Mouse (Mus musculus) forebrain, embryonic 12.5 days (tissue): ENCODE data around the gene Neurod1. TPM values are rescaled to one million over a fixed set of nuclear protein-coding genes. Genes with fewer than 3 reads are reported as not detected.

Source experiments
- ATAC-seq: fragments of 200-750 bp; cut with Nextera tagmentation; 2 replicates; pipeline ENCODE4 v1.8.0; 2017; ENCODE audit warnings: moderate TSS enrichment; ENCODE audit not compliant: low FRiP score
- H3K27ac ChIP-seq: fragments of 300-500 bp; sonication (generic); 2 replicates; pipeline ENCODE4 v1.5.1; 2016; ENCODE audit warnings: mild to moderate bottlenecking
- H3K27me3 ChIP-seq: fragments of 300-500 bp; sonication (generic); 2 replicates; pipeline ENCODE4 v1.6.1; 2016; ENCODE audit warnings: mild to moderate bottlenecking
- H3K36me3 ChIP-seq: fragments of 300-500 bp; sonication (generic); replicated peaks from 2 replicates; pipeline ENCODE4 v1.6.1; 2016; ENCODE audit warnings: mild to moderate bottlenecking
- H3K4me1 ChIP-seq: fragments of 300-500 bp; sonication (generic); 2 replicates; pipeline ENCODE4 v1.6.1; 2016
- H3K4me2 ChIP-seq: fragments of 300-500 bp; sonication (generic); 2 replicates; pipeline ENCODE4 v1.6.1; 2016; ENCODE audit warnings: mild to moderate bottlenecking, moderate library complexity
- H3K4me3 ChIP-seq: fragments of 300-500 bp; sonication (generic); replicated peaks from 2 replicates; pipeline ENCODE4 v1.5.1; 2016; ENCODE audit warnings: mild to moderate bottlenecking
- H3K9ac ChIP-seq: fragments of 300-500 bp; sonication (generic); 2 replicates; pipeline ENCODE4 v1.6.1; 2016; ENCODE audit warnings: mild to moderate bottlenecking
- H3K9me3 ChIP-seq: fragments of 300-500 bp; sonication (generic); 2 replicates; pipeline ENCODE4 v1.6.1; 2016
- WGBS: fragments of 180-500 bp; shearing (Covaris S2); methylation state at CpG from one replicate; pipeline ENCODE4 v1.1.7; 2016; 5-methylcytosine and 5-hydroxymethylcytosine counted together
- polyA plus RNA-seq: library from polyadenylated mRNA; unstranded; fragments of >200 nt; fragmentation: Nextera tagmentation; extraction: Ambion mirVana; gene quantifications from 2 replicates; pipeline ENCODE4 v1.2.1, GENCODE M21; 2016

The Neurod1 gene
- polyA plus RNA-seq: 44.3 and 46.8 TPM in 2 replicates

DNA sequence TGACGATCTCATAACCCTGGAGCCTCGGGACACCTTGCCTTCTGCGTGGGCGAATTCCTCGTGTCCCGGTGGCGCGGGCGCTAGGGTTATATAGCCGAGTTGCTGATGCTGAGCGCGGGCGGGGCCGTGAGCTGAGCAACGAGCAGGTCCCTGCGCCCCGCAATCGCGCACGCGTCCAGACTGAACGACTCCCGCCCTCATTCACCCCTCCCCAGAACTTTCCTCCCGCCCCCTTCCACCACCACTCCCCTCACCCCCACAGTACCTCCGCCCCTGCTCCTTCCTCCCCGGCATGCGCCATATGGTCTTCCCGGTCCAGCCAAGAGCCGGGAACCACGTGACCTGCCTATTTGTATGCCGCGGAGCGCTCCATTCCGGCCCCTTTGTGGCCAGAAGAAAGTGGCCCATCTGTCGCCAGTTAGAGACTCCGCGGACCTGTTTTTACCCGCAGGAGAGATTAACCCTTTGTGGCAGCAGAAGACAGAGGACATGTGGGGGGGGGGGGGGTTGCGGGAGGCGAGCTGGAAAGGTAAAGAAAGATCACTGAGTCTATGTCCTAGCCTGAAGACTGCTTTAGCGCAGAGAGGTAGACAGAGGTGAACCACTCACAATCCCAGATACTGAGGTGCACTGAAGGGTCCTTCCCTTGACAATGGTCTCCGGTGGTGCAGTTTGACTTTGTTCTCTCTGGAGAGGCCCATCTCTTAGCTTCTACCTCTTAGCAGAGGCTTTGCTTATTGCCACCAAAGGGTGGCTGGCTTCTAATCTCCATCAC is at the start of gene Neurod1, which contains the start of gene Cerkl:
Gene Neurod1, minus strand, starts transcription at position 177 of the 775 bp plus-strand sequence.
Gene Cerkl, minus strand, starts transcription at position 211 of the 775 bp plus-strand sequence.
- Histone ChIP-seq H3K27me3 (peaks cover 74% of the 10 kb centered on the region), H3K36me3 (no peaks in the 10 kb centered on the region), H3K9ac (peak within 1 kb of the TSS; percentile 60), H3K4me2 (peak within 1 kb of the TSS; percentile 63), H3K4me3 (peak within 1 kb of the TSS; percentile 42), H3K4me1 (peaks cover 60% of the 10 kb centered on the region), H3K9me3 (no peaks in the 10 kb centered on the region), H3K27ac (peak within 1 kb of the TSS; percentile 78)
- ATAC-seq: peak; percentile 91
- WGBS: under 1% methylated on average over 42 of the region's 42 CpGs

DNA sequence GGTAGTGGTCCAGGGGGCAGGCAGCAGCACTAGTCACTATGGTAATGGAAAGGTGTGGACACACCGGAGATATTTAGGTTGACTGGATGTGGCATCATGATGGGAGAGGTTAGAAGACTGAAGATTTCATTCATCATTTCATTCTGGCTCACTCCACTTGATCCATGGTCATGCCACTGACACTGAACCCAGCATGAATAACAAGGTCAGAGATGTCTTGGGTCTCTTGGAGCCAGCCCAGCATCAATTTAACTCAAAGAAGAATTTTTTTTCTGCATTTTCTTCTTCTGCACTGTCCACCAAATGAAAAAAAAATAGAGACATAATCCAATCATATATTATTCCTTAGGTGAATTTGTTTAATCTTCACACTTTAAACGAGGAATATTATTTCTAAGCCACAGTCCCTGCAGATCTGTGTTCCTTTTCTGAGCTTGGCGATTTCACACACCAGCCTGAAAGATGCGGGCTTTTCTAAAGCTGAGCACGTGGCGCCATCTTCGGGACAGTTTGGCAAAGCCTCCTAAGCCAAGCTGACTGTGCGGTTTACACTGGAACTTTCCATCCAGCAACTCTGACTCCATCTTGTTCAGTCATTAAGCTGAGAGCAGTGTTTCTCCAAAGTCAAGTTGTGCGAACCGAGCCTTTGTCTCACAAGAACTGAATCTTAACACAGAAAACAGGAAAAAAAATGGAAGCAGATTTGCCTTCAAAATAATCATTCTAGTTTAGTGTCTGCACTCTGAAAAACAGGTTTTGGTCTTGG is 42.6 kb upstream of the Neurod1 start:
- ATAC-seq: peak; percentile 79
- no peak overlapping the region for H3K9ac ChIP-seq
- WGBS: 24% methylated on average over 10 of the region's 10 CpGs
- no peaks in the 10 kb centered on the region for H3K4me1 ChIP-seq
- H3K4me2 ChIP-seq: no peak overlapping the region
- no peaks in the 10 kb centered on the region for H3K36me3 ChIP-seq
- no peak overlapping the region for H3K27ac ChIP-seq
- no peaks in the 10 kb centered on the region for H3K9me3 ChIP-seq
- no peak overlapping the region for H3K4me3 ChIP-seq
- H3K27me3 ChIP-seq: peaks cover 10% of the 10 kb centered on the region; the same call in 1 of the 2 replicates

DNA sequence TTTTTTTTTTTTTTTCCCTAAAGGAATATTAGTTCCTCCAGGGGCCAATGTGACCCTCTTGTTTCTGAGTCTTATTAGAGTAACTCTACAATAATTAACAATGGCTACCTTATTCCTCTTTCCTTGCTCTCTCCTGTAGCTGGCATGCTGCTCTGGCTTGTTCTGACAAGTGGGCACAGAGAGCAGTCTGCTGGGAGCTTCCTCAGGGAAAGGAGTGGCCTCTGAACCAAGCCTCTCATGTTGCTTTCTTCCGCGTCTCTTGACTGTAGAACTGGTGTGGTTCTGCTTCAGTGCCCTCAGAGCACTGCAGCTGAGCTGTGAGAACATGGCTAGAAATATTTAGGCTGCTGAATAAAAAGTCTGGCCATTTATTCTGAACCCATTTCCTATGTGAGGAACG is 28.6 kb upstream of the Neurod1 start:
- H3K36me3 ChIP-seq: no peaks in the 10 kb centered on the region
- H3K27ac ChIP-seq: no peak overlapping the region
- H3K9me3 ChIP-seq: no peaks in the 10 kb centered on the region
- no peak overlapping the region for H3K9ac ChIP-seq
- no peaks in the 10 kb centered on the region for H3K27me3 ChIP-seq
- no peaks in the 10 kb centered on the region for H3K4me1 ChIP-seq
- no peak overlapping the region for H3K4me3 ChIP-seq
- ATAC-seq: no peak
- 61% methylated on average over 3 of the region's 3 CpGs for WGBS
- H3K4me2 ChIP-seq: no peak overlapping the region

DNA sequence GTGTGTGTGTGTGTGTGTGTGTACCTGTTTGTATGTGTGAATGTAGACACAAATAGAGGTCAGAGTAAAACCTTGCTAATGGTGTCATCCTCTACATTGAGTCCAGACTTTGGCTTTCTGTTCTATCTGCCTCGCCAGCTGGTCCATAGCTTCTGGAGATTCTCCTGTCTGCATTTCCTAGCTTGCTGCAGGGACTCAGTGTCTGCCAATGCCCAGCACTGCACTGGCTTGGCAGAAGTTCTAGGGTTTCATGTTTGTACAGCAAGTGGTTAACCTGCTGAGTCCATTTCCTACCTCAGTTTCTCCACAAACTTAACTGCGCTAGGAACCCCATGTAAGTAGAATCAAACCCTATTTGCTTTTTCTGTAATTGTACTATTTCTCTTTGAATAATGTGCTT is 26.0 kb upstream of the Neurod1 start:
- H3K27ac ChIP-seq: no peak overlapping the region
- no peak overlapping the region for H3K4me2 ChIP-seq
- no peaks in the 10 kb centered on the region for H3K36me3 ChIP-seq
- no peaks in the 10 kb centered on the region for H3K27me3 ChIP-seq
- H3K9ac ChIP-seq: no peak overlapping the region
- WGBS: 91% methylated on average over 2 of the region's 2 CpGs
- ATAC-seq: no peak
- H3K9me3 ChIP-seq: no peaks in the 10 kb centered on the region
- H3K4me1 ChIP-seq: no peaks in the 10 kb centered on the region
- H3K4me3 ChIP-seq: no peak overlapping the region

DNA sequence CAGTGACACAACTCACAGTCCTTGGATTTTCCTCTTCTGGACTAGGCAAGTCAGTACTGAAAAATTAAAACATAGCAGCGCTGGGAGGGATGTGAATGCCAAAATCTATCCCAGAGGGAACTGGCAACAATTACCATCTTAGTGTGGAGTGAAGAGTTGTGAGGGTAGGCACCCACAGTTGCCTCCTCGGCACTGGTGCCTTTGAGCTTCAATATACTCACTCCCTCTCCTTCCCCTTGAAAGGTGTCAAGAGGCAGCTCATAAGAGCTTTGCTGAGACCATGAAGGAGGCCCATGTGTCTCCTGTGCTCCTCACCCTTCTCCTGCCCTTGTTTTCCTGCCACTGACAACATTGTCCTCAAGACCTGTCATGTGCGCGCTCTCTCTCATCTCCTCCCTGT is 5.9 kb upstream of the Neurod1 start:
- Histone ChIP-seq H3K4me3 (no peak overlapping the region), H3K27me3 (peaks cover 61% of the 10 kb centered on the region), H3K27ac (no peak overlapping the region), H3K4me1 (peaks cover 32% of the 10 kb centered on the region), H3K9ac (no peak overlapping the region), H3K9me3 (no peaks in the 10 kb centered on the region), H3K4me2 (no peak overlapping the region), H3K36me3 (no peaks in the 10 kb centered on the region)
- WGBS: 87% methylated on average over 4 of the region's 4 CpGs
- ATAC-seq: no peak

GRCm38 (mm10) chr2:79461861-79462260 is 5.3 kb upstream of the Neurod1 start:
- H3K4me1 ChIP-seq: peaks cover 37% of the 10 kb centered on the region
- ATAC-seq: no peak
- H3K9ac ChIP-seq: no peak overlapping the region
- 71% methylated on average over 2 of the region's 2 CpGs for WGBS
- no peaks in the 10 kb centered on the region for H3K9me3 ChIP-seq
- no peaks in the 10 kb centered on the region for H3K36me3 ChIP-seq
- H3K4me2 ChIP-seq: no peak overlapping the region
- no peak overlapping the region for H3K27ac ChIP-seq
- H3K27me3 ChIP-seq: peaks cover 66% of the 10 kb centered on the region
- no peak overlapping the region for H3K4me3 ChIP-seq

GRCm38 (mm10) chr2:79460586-79460985 is 4.0 kb upstream of the Neurod1 start:
- Histone ChIP-seq H3K36me3 (no peaks in the 10 kb centered on the region), H3K4me2 (no peak overlapping the region), H3K9ac (no peak overlapping the region), H3K9me3 (no peaks in the 10 kb centered on the region), H3K4me3 (no peak overlapping the region), H3K27ac (peak overlapping the region; percentile 86), H3K27me3 (peaks cover 78% of the 10 kb centered on the region), H3K4me1 (peaks cover 42% of the 10 kb centered on the region)
- no peak for ATAC-seq
- 2% methylated on average over 2 of the region's 2 CpGs for WGBS

- Histone ChIP-seq H3K27me3 (peaks cover 82% of the 10 kb centered on the region), H3K27ac (peak overlapping the region; percentile 86), H3K36me3 (no peaks in the 10 kb centered on the region), H3K4me2 (peak overlapping the region; percentile 45), H3K4me3 (peak overlapping the region; percentile 19; the same call in 1 of the 2 replicates), H3K9ac (no peak overlapping the region), H3K9me3 (no peaks in the 10 kb centered on the region), H3K4me1 (peaks cover 46% of the 10 kb centered on the region)
- 4% methylated on average over 14 of the region's 14 CpGs for WGBS
- no peak for ATAC-seq
These were observed 3.6 kb upstream of the Neurod1 start for GRCm38 (mm10) chr2:79460107-79460506.

GRCm38 (mm10) chr2:79459061-79460045 is 2.8 kb upstream of the Neurod1 start:
- peak overlapping the region; percentile 45 for H3K4me2 ChIP-seq
- under 1% methylated on average over 44 of the region's 44 CpGs for whole genome bisulfite sequencing
- peak overlapping the region; percentile 33; the same call in 1 of the 2 replicates for H3K9ac ChIP-seq
- no peaks in the 10 kb centered on the region for H3K36me3 ChIP-seq
- H3K4me3 ChIP-seq: peak overlapping the region; percentile 19
- peak overlapping the region; percentile 86 for H3K27ac ChIP-seq
- peaks cover 88% of the 10 kb centered on the region for H3K27me3 ChIP-seq
- peaks cover 53% of the 10 kb centered on the region for H3K4me1 ChIP-seq
- no peak for ATAC-seq
- no peaks in the 10 kb centered on the region for H3K9me3 ChIP-seq

DNA sequence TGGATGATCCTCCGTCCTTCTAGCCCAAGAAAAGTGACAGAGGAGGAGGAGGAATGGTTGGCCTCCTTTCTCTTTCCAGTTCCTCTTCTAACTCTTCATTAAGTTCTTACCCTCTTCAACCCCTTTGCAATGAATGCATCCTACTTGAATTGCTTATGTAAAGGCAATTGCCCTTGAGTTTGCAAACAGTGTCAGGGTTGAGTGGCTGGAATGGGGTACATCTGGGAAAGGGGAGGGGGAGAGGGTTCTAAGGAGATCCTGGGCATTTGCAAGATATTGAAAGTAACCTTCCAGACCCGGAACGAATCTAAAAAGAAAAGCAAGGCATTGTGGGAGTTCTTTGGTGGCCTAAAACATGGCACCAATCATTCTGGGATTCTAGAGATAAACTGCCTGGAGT is 1.4 kb upstream of the Neurod1 start:
- WGBS: 17% methylated on average over 3 of the region's 3 CpGs
- Histone ChIP-seq H3K27me3 (peaks cover 84% of the 10 kb centered on the region), H3K9ac (no peak overlapping the region), H3K27ac (no peak overlapping the region), H3K4me3 (no peak overlapping the region), H3K4me1 (peaks cover 60% of the 10 kb centered on the region), H3K4me2 (no peak overlapping the region), H3K36me3 (no peaks in the 10 kb centered on the region), H3K9me3 (no peaks in the 10 kb centered on the region)
- no peak for ATAC-seq

DNA sequence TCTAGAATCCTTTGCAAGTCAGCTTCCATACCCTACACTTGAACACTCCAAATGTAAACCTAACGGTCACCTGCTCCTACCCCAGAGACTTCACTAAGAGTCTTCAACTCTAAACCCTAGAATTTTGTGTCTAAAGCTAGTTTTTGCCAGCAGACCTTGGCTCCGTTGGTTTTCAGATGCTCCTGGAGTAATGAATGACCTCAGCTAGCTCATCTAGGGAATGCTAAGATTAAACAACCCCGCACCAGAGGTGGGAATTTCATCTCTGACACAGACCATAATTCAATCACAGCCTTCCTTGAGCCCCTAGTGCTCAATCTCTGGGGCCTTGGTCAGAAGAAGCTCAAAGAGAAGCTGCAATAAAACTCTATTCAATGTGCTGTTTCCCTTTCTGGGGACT is 883 bp upstream of the Neurod1 start:
- Histone ChIP-seq H3K4me3 (no peak overlapping the region), H3K9ac (no peak overlapping the region), H3K27ac (peak overlapping the region; percentile 74; the same call in 1 of the 2 replicates), H3K4me1 (peaks cover 60% of the 10 kb centered on the region), H3K27me3 (peaks cover 79% of the 10 kb centered on the region), H3K36me3 (no peaks in the 10 kb centered on the region), H3K4me2 (no peak overlapping the region; the same call in 1 of the 2 replicates), H3K9me3 (no peaks in the 10 kb centered on the region)
- no peak for ATAC-seq
- WGBS: 57% methylated on average over 3 of the region's 3 CpGs
